Mouse (Mus musculus): ENCODE measurements at regions not wholly inside any gene's neighbourhood (a gene's known extent, or its start where the extent isn't known, plus 50 kb on each side); places are given as distances from the start of the nearest gene placed in this dataset.
"Not testable (repeated sequence)": the region's sequence is repeated elsewhere in the genome, so short reads cannot be mapped to it uniquely, and the experiment has no call there.

DNA sequence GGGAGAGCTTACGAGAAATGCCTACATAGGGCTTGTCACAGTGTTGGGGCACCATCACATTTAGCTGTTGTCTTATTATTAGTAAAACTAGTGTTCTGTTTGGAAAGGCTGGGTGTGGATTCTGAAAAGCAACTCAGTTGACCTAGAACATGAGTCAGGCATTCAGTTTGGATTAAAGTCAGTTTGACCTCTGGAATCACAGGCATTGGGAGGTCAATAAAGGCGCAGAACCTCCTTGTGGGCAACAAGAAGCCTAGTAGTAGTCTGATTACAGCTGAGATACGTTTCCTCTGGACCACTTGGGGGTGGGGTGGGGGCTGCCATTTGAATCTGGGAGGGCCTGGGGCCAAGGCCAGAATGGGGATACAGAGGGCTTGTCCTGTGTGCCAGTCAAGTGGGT is 52.1 kb upstream of the Map3k1 start:
- no peak for DNase-seq (ENCODE audit: extremely low read depth, low read depth)

DNA sequence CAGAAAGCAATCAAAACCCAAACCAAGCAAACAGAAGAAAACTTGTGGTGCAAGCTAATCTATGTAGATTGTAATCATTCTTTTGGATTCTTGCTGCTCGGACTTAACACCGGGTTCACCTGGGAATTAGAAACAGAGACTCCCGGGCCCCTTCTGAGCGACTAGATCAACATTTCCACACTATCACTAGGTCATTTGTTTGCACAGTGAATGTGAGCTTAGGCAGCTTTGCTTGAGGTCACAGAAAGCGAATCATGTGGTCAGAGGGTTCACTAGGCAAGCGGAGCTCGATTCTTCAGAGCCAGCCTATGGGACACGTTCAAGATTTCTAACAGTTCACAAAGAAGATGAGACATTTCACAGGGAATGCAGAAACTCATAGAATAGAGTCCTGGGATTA is 53.5 kb upstream of the Map3k1 start:
- no peak for DNase-seq (ENCODE audit: extremely low read depth, low read depth)

- no peak for DNase-seq (ENCODE audit: extremely low read depth, low read depth)
Measured at GRCm38 (mm10) chr13:111865956-111866355, 57.2 kb upstream of the Map3k1 start.

DNA sequence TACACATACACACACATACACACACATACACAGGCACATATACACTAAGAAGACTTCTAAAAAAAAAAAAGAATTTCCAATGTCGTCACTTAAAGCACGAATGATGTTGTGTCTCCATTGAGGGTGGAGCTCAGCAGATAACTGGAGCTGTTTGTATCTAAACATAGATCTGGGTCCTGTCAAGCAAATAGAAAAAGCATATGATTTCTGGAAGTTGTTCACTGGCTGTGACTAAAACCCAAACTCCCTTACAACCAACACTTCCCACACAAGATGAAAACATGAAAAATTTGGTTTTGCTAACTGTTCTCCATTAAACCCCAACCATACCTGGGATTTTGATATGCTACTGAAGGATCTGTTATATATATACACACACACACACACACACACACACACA is 58.5 kb upstream of the Map3k1 start:
- DNase-seq (ENCODE audit: extremely low read depth, low read depth), result no peak

- no peak for DNase-seq (ENCODE audit: extremely low read depth, low read depth)
Measured at GRCm38 (mm10) chr13:111867763-111868725, 59.3 kb upstream of the Map3k1 start.

GRCm38 (mm10) chr13:111868947-111869346 is 60.2 kb upstream of the Map3k1 start:
- DNase-seq (ENCODE audit: extremely low read depth, low read depth), result no peak

DNA sequence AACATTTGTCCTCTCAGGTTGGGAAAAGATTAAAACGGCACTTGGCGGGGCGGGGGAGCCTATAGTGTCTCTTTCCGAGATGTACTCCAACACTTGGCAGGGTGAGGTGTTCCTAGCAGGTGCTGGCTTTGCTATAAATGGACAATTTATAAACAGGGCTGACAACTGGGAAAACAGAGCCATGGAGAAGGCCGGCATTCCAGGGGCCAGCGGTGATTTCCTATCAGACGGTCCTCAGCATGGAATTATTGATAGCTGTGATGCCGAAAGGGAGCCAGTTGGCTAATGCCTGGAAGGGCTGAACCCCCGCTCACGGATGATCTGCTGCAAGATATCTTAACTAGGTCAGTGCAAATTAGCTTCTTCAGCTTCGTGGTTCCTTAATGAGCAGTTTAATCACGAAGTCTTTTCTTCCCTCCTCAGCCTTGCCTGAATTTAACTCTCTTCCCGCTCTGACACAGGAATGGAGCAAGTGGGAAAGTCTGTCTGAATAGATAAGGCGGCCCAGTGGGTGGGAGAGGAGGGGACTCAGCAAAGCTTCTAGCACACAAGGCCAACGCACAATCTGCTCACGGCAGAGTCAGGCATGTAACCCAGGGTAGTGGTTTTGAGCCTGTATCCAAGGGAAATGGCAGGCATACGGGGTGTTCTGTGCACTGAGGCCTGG is 61.1 kb upstream of the Map3k1 start:
- DNase-seq (ENCODE audit: extremely low read depth, low read depth), result peak; percentile 56

DNA sequence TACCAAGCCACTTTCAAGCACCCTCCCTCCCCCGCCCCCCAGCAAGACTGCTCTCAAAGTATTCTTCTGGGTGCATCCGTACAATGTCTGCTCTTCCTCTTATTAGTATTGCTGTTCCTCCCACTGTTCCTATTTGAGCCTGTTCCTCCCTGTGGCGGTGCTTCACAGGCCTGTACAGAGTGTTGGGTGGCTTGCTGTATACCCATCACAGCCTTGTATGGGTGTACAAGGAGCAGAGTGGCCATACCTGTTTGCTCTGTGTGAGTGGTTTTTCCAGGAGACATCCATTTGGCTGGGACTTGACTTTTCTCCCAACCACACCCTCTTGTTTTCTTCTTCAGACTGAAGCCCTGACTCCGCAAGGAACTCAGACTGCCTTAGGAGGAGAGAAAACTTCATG is 61.7 kb upstream of the Map3k1 start:
- no peak for DNase-seq (ENCODE audit: extremely low read depth, low read depth)

DNA sequence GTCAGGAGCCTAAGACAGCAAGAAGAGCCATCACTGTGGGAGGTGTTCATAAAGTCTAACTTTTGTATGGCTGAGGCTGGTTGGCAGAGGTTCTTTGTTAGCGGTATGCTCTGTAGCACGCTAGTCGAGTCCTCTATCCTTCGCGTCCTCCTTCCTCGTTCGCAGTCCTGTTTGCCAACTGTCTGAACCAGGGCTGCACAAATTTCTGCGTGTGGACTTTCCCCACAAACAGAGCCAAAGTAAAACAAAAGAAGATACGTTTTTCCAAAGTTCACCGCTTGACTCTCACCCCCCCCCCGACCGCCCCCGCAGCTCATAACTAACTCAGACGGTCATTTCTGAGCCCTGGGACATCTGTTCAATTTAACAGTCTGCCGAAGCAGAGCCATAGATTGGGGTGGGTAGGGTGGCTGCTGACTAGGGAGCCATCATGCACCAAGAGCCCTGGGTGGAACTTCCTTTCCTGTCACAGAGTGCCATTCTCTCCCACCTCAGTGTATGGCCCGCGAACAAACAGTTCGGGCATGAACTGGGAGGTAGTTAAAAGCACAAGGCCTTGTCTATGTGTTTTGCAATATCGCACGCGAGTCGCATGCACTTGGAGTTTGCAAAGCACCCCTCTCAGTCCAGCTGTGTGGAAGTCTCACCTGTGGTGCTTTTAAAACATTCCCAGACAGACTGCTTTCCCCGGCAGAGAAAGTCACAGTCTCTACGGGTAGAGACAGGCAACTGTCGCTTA is 63.0 kb upstream of the Map3k1 start:
- DNase-seq (ENCODE audit: extremely low read depth, low read depth), result no peak

GRCm38 (mm10) chr13:111874330-111874729 is 65.5 kb upstream of the Map3k1 start:
- no peak for DNase-seq (ENCODE audit: extremely low read depth, low read depth)

DNA sequence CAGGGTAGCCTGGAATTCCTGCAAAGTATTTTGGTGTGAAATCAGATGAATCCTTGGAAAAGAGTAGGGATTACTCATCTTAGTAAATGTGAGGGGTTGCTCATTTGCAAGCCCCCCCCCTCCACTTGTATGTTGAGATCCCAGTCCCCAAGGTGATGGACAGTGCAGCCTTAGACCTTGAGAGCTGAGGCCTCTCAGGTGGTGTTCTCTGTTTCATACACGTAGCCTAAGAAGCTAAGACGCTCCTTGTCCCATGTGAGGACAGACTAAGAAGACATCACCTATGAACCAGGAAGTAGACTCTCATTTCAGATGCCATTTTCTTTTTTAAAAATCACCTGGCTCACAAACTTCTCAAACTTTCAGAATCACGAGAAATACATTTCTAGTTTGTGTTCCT is 67.6 kb upstream of the Map3k1 start:
- no peak for DNase-seq (ENCODE audit: extremely low read depth, low read depth)

GRCm38 (mm10) chr13:111876847-111877246 is 68.1 kb upstream of the Map3k1 start:
- no peak for DNase-seq (ENCODE audit: extremely low read depth, low read depth)

DNA sequence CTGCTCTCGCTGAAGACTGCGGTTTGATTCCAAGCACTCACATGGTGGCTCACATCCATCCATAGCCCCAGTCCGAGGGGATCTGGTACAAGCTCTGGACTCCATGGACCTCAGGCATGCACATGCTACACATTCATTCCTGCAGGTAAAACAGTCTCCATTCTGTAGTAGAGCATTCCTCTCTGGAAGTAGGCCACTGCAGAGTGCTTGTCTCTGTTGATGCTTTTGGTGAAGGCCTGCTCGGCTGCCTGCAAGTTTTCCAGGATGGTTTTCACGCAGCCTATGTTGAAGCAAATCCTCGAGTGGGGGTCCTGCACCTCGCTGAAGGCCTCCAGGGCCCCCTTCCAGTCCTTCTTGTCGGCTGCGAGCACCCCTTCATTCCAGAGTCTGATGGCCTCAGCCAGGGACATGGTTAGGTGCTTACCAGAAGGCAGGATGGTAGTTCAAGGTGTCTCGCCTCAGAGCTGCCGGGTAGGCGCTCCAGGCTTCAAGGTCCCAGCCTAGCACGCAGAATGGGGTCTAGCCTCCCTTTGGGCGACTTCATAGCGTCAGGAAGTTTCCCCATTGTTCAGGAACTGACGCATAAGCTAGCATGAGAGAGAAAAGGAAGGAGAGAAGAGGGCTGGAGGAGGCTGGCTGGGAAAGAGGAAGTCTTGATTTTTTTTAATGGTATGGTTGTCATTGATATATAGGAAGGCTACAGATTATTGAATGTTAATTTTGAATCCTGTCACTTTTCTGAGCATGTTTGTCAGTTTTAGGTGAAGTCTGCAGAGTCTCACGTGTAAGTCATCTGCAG is 75.2 kb upstream of the Map3k1 start:
- not testable (repeated sequence) for DNase-seq (ENCODE audit: extremely low read depth, low read depth)

- DNase-seq (ENCODE audit: extremely low read depth, low read depth), result no peak
Measured at GRCm38 (mm10) chr13:111890792-111891191, 82.0 kb upstream of the Map3k1 start.

DNA sequence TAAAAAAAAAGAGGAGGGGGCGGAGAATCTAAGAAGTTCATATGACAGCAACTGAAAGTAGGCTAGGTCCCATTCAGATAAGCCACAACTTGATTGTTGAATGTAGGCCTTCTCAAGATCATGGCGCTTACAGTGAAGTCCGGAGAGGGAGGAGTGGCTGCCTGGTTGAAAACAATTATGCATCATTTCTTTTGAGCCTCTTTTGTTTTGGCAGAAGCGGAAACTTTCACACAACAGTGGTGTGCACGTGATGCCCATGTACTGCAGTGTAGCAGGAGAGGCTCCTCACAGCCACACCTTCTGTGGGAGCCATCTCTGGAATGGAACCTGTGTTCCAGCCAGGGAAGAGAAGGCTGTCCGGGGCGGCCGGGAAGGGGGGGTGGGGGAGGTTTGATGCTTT is 83.3 kb upstream of the Map3k1 start:
- DNase-seq (ENCODE audit: extremely low read depth, low read depth), result no peak

- no peak for DNase-seq (ENCODE audit: extremely low read depth, low read depth)
Measured at GRCm38 (mm10) chr13:111893221-111893713, 84.5 kb upstream of the Map3k1 start.

- DNase-seq (ENCODE audit: extremely low read depth, low read depth), result no peak
Measured at GRCm38 (mm10) chr13:111894804-111895478, 86.1 kb upstream of the Map3k1 start.

DNA sequence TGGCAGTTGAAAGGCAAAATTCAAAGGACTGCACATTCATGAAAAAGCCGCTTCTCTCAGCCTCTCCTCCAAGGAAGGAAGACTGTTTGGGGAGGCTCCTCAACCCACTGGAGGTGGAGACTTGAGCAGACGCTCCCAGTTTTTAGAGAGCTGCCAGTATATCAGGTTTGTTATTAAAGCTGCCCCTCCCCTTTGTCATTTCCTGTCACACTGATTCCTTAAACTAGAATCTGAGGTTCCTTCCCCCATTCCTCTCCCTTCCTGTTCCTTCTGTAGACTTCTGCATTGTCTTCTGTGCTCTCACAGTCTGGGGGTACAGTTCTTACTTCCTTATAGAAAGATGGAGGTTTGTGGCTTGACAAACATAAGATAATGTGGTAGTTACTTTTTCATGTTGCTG is 87.5 kb upstream of the Map3k1 start:
- peak; percentile 60 for DNase-seq (ENCODE audit: extremely low read depth, low read depth)

GRCm38 (mm10) chr13:111903361-111903760 is 94.6 kb upstream of the Map3k1 start:
- DNase-seq (ENCODE audit: extremely low read depth, low read depth), result no peak

- no peak for DNase-seq (ENCODE audit: extremely low read depth, low read depth)
Measured at GRCm38 (mm10) chr13:111903931-111904330, 95.1 kb upstream of the Map3k1 start.
